Mouse (Mus musculus) hindbrain, embryonic 13.5 days (tissue): ENCODE data around the gene B3gnt2. TPM values are rescaled to one million over a fixed set of nuclear protein-coding genes. Genes with fewer than 3 reads are reported as not detected.

ENCODE experiments used
- ATAC-seq: fragments of 200-750 bp; cut with Nextera tagmentation; 2 replicates; pipeline ENCODE4 v1.8.0; 2017; ENCODE audit warnings: moderate TSS enrichment; ENCODE audit not compliant: low FRiP score
- H3K27ac ChIP-seq: fragments of 300-500 bp; sonication (generic); 2 replicates; pipeline ENCODE4 v1.5.1; 2015; ENCODE audit warnings: inconsistent platforms, mild to moderate bottlenecking, moderate library complexity
- H3K27me3 ChIP-seq: fragments of 300-500 bp; sonication (generic); 2 replicates; pipeline ENCODE4 v1.6.1; 2015; ENCODE audit warnings: mild to moderate bottlenecking, inconsistent platforms
- H3K36me3 ChIP-seq: fragments of 300-500 bp; sonication (generic); 2 replicates; pipeline ENCODE4 v1.6.1; 2015; ENCODE audit warnings: mild to moderate bottlenecking, inconsistent platforms
- H3K4me1 ChIP-seq: fragments of 300-500 bp; sonication (generic); replicated peaks from 2 replicates; pipeline ENCODE4 v1.6.1; 2015; ENCODE audit warnings: inconsistent platforms
- H3K4me2 ChIP-seq: fragments of 300-500 bp; sonication (generic); 2 replicates; pipeline ENCODE4 v1.6.1; 2015; ENCODE audit warnings: inconsistent platforms, mild to moderate bottlenecking, moderate library complexity
- H3K4me3 ChIP-seq: fragments of 300-500 bp; sonication (generic); 2 replicates; pipeline ENCODE4 v1.5.1; 2015; ENCODE audit warnings: mild to moderate bottlenecking, inconsistent platforms
- H3K9ac ChIP-seq: fragments of 300-500 bp; sonication (generic); 2 replicates; pipeline ENCODE4 v1.6.1; 2015; ENCODE audit warnings: mild to moderate bottlenecking, inconsistent platforms
- H3K9me3 ChIP-seq: fragments of 300-500 bp; sonication (generic); 2 replicates; pipeline ENCODE4 v1.6.1; 2016; ENCODE audit warnings: inconsistent platforms
- WGBS: fragments of 180-500 bp; shearing (Covaris S2); methylation state at CpG from one replicate; pipeline ENCODE4 v1.1.7; 2015; 5-methylcytosine and 5-hydroxymethylcytosine counted together
- polyA plus RNA-seq: library from polyadenylated mRNA; unstranded; fragments of >200 nt; fragmentation: Nextera tagmentation; extraction: Ambion mirVana; gene quantifications from 2 replicates; pipeline ENCODE4 v1.2.1, GENCODE M21; 2015

Gene B3gnt2
- polyA plus RNA-seq, 1 experiment from 2014 or later = 1.5 TPM

DNA sequence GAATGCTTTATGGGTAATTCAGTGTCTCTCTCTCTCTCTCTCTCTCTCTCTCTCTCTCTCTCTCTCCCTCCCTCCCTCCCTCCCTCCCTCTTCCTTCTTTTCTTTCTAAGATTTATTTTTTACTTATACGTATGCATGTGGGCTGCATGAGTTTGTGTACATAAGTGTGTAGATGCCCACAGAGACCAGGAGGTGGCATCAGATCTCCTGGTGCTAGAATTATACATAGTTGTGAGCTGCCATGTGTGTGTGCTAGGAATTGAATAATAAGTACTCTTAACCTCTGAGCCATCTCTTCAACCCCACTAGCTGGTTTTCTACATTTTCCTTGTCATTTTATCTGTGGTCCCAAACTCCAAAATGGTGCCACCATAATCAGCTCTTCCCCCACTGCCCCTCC lies 35.2 kb downstream of the B3gnt2 start:
- no peak for ATAC-seq
- Histone ChIP-seq H3K4me1 (no peaks in the 10 kb centered on the region), H3K9ac (no peak overlapping the region), H3K36me3 (no peaks in the 10 kb centered on the region), H3K9me3 (no peaks in the 10 kb centered on the region), H3K27ac (no peak overlapping the region), H3K4me2 (no peak overlapping the region), H3K27me3 (0 out of 2 replicates have a peak, but pooled peaks cover 3% of the 10 kb centered on the region), H3K4me3 (no peak overlapping the region)
- 94% methylated on average over 1 of the region's 1 CpGs for WGBS

DNA sequence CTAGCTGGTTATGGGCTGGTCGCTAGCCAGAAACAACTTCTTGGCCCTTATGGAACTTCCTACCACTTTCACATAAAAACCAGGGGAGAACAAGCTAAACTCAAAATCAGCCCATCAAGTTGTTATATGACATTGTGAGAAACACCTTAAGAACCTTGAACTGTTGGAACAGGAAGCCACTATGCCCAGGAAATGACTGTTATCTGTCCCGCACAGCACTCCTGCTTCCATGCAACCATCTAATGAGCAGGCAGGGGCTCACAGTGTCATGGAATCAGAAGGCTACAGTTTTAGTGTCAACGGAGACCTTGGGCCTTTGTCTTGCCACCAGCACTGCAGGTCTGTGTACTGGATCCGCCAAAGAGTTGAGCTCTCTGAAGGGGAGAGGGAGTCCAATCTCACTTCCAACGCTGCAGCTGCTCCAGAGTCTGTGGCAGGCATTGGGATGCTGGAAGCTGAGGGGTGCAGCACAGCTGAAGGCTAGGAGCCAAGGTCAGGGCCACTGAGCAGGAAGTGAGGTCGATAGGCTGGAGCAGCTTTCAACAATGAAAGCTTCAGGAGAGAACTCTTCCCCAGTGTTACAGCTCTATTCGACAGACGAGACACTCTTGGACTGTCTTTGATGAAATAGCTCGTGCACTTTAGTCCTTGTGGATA lies 36.6 kb downstream of the B3gnt2 start:
- 81% methylated on average over 9 of the region's 9 CpGs for whole genome bisulfite sequencing
- Histone ChIP-seq H3K4me3 (no peak overlapping the region), H3K4me2 (no peak overlapping the region), H3K27me3 (0 out of 2 replicates have a peak, but pooled peaks cover 3% of the 10 kb centered on the region), H3K9me3 (no peaks in the 10 kb centered on the region), H3K36me3 (no peaks in the 10 kb centered on the region), H3K9ac (no peak overlapping the region), H3K4me1 (no peaks in the 10 kb centered on the region), H3K27ac (no peak overlapping the region)
- ATAC-seq = no peak

DNA sequence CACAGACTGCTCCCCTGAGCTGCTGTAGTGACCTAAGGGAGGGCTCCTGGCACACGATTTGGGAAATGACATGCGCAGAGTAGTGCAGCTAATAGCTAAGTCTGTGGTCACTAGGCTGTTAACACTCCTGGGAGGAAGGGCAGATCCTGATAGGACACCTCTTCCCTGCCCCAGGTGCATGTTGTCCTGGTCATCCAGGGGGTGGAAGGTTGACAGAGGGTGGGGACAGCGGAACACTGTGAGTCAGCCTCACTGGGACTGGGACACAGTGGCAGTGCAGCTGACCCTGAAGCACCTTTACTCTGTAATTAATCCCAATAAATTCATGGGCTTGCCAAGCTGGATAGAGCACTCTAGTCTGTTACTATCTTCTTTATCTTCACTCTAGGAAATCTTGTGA lies 39.5 kb downstream of the B3gnt2 start:
- 82% methylated on average over 3 of the region's 3 CpGs for WGBS

DNA sequence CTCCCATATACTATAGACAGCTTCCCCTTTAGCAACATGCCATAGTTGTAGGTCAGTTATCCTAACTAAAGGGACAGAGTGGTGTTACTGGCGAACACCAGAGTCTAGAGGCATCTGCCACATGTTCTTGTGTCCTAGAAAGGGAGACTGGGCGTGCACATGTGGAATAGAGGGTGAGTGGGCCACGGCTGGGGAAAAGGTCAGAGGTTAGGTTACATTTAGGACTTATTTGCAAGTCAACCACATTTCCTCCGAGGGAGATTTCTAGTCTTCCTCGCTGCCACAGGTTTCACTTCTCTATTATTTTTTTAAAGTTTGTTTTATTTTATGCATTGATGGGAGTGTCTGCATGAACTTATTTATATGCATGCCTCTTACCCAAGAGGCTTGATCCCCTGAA lies 42.4 kb downstream of the B3gnt2 start:
- WGBS = 68% methylated on average over 5 of the region's 5 CpGs

More for the DNA sequence above, 39.5 kb downstream of the B3gnt2 start:
- Histone ChIP-seq H3K4me3 (no peak overlapping the region), H3K27me3 (0 out of 2 replicates have a peak, but pooled peaks cover 3% of the 10 kb centered on the region), H3K4me2 (no peak overlapping the region), H3K27ac (no peak overlapping the region), H3K4me1 (no peaks in the 10 kb centered on the region), H3K9ac (no peak overlapping the region), H3K36me3 (no peaks in the 10 kb centered on the region), H3K9me3 (no peaks in the 10 kb centered on the region)
- ATAC-seq = no peak

DNA sequence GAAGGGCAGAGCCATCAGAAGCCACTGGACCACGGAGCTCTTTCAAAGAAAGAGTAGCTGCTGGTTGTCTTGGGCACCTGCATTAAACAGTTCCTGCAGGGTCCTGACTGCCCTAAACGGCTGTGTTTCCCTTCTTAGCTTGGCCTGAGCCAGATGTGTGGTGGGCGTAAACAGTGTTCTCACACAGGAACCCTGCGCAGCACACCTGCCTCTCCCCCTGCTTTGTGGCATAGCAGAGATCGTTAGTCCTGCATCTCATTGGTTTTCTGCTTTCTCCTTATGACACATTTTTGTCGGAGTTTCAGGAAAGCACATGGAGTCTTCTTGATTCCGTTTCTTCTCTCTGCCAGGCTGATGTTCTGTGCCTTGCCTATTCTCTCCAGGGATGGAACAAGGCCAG lies 44.9 kb downstream of the B3gnt2 start:
- 92% methylated on average over 7 of the region's 7 CpGs for WGBS

More for the DNA sequence above, 42.4 kb downstream of the B3gnt2 start:
- H3K4me1 ChIP-seq = no peaks in the 10 kb centered on the region
- no peak overlapping the region for H3K4me3 ChIP-seq
- ATAC-seq = no peak
- no peak overlapping the region for H3K9ac ChIP-seq
- no peaks in the 10 kb centered on the region for H3K36me3 ChIP-seq
- no peaks in the 10 kb centered on the region for H3K9me3 ChIP-seq
- no peak overlapping the region for H3K4me2 ChIP-seq
- H3K27me3 ChIP-seq = 0 out of 2 replicates have a peak, but pooled peaks cover 3% of the 10 kb centered on the region
- H3K27ac ChIP-seq = no peak overlapping the region

DNA sequence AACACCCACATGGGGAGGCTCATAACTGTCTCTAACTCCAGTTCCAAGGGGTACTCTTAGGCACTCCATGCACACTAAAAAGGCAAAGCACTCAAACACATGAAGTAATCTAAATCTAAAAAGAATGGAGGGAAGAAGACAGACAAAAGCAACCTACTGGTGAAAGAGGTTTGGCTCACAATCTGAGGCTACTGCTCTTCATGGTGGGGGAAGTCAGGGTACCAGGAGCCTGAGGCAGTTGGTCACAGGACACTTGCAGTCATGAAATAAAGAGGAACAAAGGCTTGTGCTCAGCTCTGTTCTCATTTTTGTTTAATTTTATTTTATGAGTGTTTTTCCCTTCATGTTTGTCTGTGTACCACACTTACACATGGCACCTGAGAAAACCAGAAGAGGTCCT lies 45.6 kb downstream of the B3gnt2 start:
- Histone ChIP-seq H3K4me1 (no peaks in the 10 kb centered on the region), H3K9ac (no peak overlapping the region), H3K27ac (no peak overlapping the region), H3K36me3 (no peaks in the 10 kb centered on the region), H3K9me3 (no peaks in the 10 kb centered on the region), H3K4me2 (no peak overlapping the region), H3K4me3 (no peak overlapping the region), H3K27me3 (no peaks in the 10 kb centered on the region)
- no peak for ATAC-seq

More for the DNA sequence above, 44.9 kb downstream of the B3gnt2 start:
- Histone ChIP-seq H3K27ac (no peak overlapping the region), H3K9ac (no peak overlapping the region), H3K4me2 (no peak overlapping the region), H3K27me3 (0 out of 2 replicates have a peak, but pooled peaks cover under 1% of the 10 kb centered on the region), H3K4me1 (no peaks in the 10 kb centered on the region), H3K4me3 (no peak overlapping the region), H3K36me3 (no peaks in the 10 kb centered on the region), H3K9me3 (no peaks in the 10 kb centered on the region)
- ATAC-seq = no peak

DNA sequence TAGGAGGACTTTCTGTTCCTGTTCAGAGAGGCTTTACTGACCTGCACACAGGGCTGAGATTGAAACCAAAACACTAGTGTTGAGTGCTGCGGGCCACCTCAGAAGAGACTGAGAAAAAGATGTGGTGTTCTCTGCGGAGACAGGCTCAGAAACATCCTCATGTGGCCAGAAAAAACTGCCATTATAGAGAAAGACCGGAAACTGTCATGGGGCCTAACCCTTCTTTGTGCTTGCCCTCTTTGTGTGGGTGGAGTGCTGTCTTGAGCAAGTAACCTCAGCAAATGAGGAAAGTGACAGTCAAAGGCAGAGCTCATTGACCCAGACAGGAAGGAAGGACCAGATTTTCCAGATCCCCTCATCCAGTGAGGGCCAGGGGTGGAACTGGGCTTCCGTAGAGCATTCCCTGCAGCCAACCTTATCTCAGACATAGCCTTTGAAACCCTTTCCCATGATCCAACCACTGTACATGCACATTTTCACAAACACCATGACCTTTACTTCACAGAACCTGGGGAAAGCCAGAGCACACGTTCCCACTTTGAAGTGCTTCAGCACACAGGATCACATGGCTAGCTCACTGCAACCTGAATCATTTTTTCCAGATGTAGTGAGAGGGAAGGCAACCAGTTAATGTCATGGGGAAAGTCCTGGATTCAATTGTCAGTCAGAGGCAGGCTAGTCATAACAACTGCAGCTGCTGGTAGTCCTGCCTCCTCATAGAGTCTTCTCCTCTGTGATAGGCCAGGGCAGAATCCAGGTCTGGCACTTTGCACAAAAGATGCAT lies 46.6 kb downstream of the B3gnt2 start:
- H3K4me1 ChIP-seq = no peaks in the 10 kb centered on the region
- H3K27ac ChIP-seq = no peak overlapping the region
- ATAC-seq = no peak
- H3K4me3 ChIP-seq = no peak overlapping the region
- no peak overlapping the region for H3K4me2 ChIP-seq
- H3K27me3 ChIP-seq = no peaks in the 10 kb centered on the region
- no peak overlapping the region for H3K9ac ChIP-seq
- no peaks in the 10 kb centered on the region for H3K9me3 ChIP-seq
- no peaks in the 10 kb centered on the region for H3K36me3 ChIP-seq
- WGBS = 83% methylated on average over 5 of the region's 5 CpGs

DNA sequence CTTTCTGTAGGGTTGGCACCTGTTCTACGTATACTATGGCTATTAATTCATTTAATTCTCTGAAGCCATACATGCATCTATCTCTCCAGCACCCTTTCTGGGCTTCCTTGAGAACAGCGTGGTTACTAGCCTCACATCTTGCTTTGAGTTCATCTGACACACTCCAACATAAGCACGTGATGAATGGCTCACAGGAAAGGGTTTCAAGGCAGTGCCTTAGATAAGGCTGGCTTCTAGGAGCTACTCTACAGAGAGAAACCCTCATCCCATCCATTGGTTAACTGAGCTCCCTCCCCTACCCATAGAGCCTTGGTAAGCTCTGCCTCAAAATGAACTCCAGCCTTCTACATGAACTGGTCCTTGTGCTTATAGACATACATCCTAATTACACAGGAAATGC lies 47.3 kb downstream of the B3gnt2 start:
- 87% methylated on average over 3 of the region's 3 CpGs for WGBS
- no peak overlapping the region for H3K9ac ChIP-seq
- no peak for ATAC-seq
- no peaks in the 10 kb centered on the region for H3K4me1 ChIP-seq
- no peak overlapping the region for H3K4me2 ChIP-seq
- no peak overlapping the region for H3K4me3 ChIP-seq
- no peaks in the 10 kb centered on the region for H3K9me3 ChIP-seq
- H3K27me3 ChIP-seq = no peaks in the 10 kb centered on the region
- no peaks in the 10 kb centered on the region for H3K36me3 ChIP-seq
- H3K27ac ChIP-seq = no peak overlapping the region

DNA sequence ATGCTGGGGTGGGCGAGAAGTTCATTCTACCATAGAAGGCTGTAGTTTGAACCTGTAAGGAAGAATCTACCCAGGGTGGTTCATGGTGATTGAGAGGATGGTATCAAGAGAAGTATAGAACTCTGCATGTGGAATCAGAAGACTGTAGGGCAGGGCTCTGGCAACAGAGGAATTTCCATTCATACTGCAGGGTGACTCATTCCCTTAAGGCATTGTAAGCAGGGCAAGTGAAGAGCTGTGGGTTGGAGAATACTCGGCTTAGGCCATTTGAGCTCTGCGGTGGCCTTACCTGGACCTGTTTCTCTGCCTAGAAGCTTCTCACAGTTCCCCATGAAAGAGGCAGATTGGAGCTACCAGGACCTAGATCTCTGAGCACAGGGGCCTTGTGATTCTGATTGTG lies 49.3 kb downstream of the B3gnt2 start:
- no peaks in the 10 kb centered on the region for H3K27me3 ChIP-seq
- 94% methylated on average over 3 of the region's 3 CpGs for WGBS
- H3K36me3 ChIP-seq = no peaks in the 10 kb centered on the region
- H3K9me3 ChIP-seq = no peaks in the 10 kb centered on the region
- H3K27ac ChIP-seq = no peak overlapping the region
- H3K4me2 ChIP-seq = no peak overlapping the region
- H3K9ac ChIP-seq = no peak overlapping the region
- ATAC-seq = no peak
- H3K4me3 ChIP-seq = no peak overlapping the region
- H3K4me1 ChIP-seq = no peaks in the 10 kb centered on the region

DNA sequence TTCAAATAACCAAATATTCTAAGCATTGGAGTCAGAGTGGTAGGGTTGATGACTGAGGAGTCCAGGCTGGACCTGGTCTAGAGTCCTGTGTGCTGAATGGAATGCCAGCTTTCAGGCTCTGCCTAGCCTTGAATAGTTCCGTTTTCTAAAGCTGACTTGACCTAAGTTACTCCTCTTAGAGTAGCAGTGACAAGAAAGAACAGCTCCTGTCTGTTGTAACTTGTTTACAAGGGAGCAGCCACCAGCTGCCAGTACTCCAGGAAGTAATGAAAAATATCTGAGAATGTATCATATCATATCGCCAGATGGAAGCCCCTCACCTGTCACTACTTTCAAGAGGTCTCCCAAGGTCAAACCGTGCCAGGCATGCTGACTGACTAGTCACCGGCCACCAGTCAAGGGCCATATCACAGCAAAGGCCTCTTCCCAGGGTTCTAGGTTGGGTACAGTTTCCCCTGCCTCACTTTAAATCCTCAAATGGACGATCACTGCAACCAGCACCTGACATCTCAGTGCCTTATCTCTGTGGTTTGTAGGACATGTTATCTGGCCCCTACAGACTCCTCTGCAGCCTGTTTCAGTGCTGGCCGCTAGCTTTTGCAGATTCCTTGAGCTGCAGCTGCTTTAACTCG lies 51.2 kb downstream of the B3gnt2 start:
- H3K4me3 ChIP-seq = no peak overlapping the region
- 87% methylated on average over 7 of the region's 7 CpGs for WGBS
- no peaks in the 10 kb centered on the region for H3K9me3 ChIP-seq
- H3K36me3 ChIP-seq = no peaks in the 10 kb centered on the region
- no peaks in the 10 kb centered on the region for H3K27me3 ChIP-seq
- no peak overlapping the region for H3K27ac ChIP-seq
- H3K4me2 ChIP-seq = no peak overlapping the region
- no peak overlapping the region for H3K9ac ChIP-seq
- H3K4me1 ChIP-seq = no peaks in the 10 kb centered on the region
- no peak for ATAC-seq

DNA sequence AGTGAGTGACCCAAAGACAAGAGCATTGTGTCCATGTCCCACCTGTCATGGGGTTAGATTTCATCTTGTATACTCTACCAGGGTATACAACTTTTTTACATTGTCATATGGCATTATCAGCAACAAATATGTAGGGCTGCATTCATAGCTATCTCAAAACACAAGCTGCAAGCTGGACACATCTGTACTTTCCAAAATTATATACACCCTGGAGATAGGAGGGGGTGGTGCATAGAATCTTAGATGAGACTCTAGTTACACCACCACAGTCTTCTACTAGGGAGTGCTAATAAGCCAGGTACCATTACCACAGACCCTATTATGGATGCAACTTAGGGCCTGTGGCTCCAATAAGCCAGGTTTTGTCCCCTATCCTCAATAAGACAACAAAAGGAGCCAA lies 52.7 kb downstream of the B3gnt2 start:
- Histone ChIP-seq H3K27ac (no peak overlapping the region), H3K4me2 (no peak overlapping the region), H3K9ac (no peak overlapping the region), H3K4me3 (no peak overlapping the region), H3K4me1 (no peaks in the 10 kb centered on the region), H3K36me3 (no peaks in the 10 kb centered on the region), H3K9me3 (no peaks in the 10 kb centered on the region), H3K27me3 (no peaks in the 10 kb centered on the region)
- no peak for ATAC-seq

DNA sequence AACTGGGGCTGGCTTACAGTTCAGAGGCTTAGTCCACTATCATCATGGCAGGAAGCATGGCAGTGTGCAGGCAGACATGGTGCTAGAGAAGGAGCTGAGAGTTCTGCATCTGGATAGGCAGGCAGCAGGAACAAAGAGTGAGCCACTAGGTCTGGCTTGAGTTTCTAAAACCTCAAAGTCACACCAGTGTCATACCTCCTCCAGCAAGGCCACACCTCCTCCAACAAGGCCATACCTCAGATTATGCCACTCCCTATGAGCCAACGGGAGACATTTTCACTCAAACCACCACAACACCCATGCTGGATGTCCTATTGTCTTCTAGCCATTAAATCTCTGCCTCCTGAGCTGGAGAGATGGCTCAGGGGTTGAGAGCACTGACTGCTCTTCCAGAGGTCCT lies 55.6 kb downstream of the B3gnt2 start:
- WGBS = 83% methylated on average over 1 of the region's 1 CpGs
- Histone ChIP-seq H3K27me3 (no peaks in the 10 kb centered on the region), H3K36me3 (no peaks in the 10 kb centered on the region), H3K27ac (no peak overlapping the region), H3K4me2 (no peak overlapping the region), H3K9ac (no peak overlapping the region), H3K9me3 (no peaks in the 10 kb centered on the region), H3K4me1 (no peaks in the 10 kb centered on the region), H3K4me3 (no peak overlapping the region)
- ATAC-seq = no peak
